Mouse (Mus musculus) olfactory bulb, adult 2 months (tissue): Measurements from ENCODE around the gene Fgf9.

ENCODE experiments used
- CTCF ChIP-seq: fragments of 200-500 bp; IDR thresholded peaks from 2 replicates; pipeline ENCODE4 v1.5.1; 2012; ENCODE audit warnings: low read depth, mild to moderate bottlenecking, low read length, moderate library complexity; ENCODE audit not compliant: insufficient read depth
- POLR2A ChIP-seq: fragments of 200-500 bp; IDR thresholded peaks from 2 replicates; pipeline ENCODE4 v1.6.1; 2012; ENCODE audit warnings: mild to moderate bottlenecking, low read depth, low read length, moderate library complexity; ENCODE audit not compliant: insufficient read depth

- TF ChIP-seq POLR2A (no peak), CTCF (no peak)
These were observed 43.8 kb downstream of the Fgf9 start for GRCm38 (mm10) chr14:58114146-58114545.
